Mouse (Mus musculus) T-helper 1 cell (primary cell): ENCODE measurements around the gene Fgfr2.

Source experiments
- in situ Hi-C: fragments of 300-600 bp; cut with MboI, MseI; formaldehyde crosslinking; loops from one replicate; pipeline ENCODE4 v1.15.1; 2025; ENCODE audit warnings: high pct_unique_total_duplicates

Gene Fgfr2

DNA sequence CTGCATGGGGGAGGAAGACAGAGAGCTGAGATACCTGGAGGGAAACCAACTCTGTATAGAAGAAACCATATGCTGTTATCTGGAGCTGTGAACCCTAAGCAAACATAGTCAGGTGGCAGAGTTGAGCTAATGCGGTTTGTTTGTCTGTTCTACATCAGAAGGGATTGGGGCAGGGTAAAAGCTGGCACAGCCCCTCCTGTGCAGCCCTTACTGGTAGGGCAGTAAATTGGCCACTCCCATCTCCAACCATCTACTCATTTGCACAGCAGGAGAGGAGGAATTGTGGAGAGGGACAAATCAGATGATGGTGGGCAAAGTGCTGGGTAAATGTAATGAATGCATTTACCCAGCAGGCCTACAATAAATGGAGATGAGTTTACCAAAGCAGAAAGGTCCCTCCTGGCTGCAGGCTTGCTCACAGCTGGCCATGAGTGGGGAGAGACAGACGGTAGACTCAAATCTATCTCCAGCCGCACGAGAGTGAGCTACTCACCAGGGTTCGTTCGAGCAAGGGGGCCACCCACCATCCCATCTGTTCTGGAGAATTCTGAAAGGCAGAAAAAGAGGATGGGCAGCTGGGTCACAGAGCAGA is 1091.1 kb downstream of the Fgfr2 start:
- in situ Hi-C loops = no loop called here

DNA sequence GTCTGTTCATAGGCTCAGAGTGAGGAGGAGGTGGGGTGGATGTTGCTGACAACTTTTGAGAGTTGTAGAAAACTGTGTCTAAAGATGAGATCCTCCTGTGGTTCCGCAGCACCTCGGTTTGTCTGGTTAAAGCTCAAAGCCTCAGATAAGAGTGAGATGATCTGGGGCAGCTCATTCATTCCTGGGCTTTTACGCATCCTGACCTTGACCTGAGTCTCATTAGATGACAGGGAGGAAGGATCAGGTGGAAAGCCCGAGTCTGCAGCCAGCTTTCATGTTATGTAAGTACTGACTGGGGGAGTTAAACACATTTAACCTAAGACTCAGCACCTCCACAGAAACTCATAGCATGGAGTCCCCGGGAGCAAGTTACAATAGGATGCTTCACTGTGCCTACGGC is 1096.5 kb downstream of the Fgfr2 start:
- in situ Hi-C loops = no loop called here

DNA sequence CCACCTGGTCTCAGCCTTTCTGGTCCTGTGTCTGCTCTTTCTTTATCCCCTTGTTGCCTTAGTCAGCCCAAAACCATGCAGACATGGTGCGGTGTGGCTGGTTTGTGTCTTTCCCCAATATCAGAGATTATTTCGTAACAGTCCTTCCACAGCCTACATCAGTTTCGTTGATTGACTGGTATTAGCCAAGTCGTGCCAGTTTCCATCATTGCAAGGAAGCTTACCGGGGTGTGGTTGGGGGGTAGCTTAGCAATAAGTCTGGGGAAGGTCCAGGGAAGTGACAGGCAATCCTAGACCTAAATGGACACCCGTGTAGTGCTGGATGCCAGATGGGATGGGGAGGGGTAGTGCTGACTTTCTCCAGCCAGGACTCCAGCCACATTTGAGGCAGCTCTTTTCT is 1097.6 kb downstream of the Fgfr2 start:
- in situ Hi-C loops = no loop called here

DNA sequence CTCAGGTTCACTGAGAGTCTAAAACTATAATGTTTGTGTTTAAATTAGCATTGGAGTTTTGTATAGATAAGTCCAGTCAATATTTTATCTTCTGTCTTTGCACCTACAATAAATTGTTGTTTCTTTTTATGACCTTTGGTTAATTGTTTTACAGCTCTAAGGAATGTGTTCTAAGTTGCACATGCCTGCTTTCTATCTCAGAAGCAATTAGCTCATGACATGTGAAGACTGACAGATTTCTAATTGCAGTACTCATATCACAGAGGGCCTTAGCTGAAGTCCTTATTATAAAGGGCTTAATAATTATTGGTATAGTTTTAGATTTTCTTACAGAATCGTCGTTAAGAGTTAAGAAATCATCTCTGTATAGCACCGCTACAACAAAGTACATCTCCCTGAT is 1107.2 kb downstream of the Fgfr2 start:
- in situ Hi-C loops = loop anchor here (5.0 kb wide), 1 partner anchor 426 kb away; no protein-coding TSS in a partner anchor

DNA sequence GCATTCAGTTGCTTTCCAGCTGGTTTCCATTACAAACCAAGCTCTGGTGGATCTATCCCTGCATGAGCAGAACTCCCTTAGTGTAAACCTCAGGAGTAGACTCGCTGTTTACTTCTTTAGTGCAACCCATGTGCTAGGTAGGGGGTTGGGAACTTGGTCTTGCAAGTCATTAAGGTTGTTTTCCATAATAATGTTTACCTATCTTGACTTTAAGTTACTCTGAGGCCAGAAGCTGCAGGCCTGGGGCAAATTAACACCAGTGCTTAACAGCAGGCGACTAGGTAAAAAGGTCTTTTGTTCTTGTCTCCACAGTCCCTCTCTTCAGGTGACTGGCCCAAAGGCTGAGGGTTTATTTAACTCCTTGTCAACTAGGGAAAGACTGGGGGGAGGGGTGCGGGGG is 1108.0 kb downstream of the Fgfr2 start:
- in situ Hi-C loops = loop anchor here (5.0 kb wide), 1 partner anchor 427 kb away; no protein-coding TSS in a partner anchor

DNA sequence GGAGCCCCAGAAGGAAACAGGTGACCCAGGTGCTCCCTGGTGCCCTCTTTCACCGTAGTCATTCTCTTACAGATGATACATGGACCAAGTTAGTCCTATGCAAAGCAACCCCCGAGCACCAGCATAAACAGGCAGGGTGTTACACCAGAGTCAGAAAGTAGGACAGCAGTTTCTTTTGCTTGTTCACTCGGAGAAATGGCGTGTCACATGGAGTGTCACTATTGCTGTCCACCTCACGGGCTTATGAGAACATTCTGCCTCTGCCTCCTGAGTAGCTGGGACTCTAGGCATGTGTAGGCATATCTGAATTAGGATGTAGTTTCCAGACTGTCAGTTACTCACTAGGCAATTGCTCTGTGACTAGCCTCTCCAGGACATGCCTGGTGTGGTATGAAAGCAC is 1109.2 kb downstream of the Fgfr2 start:
- in situ Hi-C loops = no loop called here

DNA sequence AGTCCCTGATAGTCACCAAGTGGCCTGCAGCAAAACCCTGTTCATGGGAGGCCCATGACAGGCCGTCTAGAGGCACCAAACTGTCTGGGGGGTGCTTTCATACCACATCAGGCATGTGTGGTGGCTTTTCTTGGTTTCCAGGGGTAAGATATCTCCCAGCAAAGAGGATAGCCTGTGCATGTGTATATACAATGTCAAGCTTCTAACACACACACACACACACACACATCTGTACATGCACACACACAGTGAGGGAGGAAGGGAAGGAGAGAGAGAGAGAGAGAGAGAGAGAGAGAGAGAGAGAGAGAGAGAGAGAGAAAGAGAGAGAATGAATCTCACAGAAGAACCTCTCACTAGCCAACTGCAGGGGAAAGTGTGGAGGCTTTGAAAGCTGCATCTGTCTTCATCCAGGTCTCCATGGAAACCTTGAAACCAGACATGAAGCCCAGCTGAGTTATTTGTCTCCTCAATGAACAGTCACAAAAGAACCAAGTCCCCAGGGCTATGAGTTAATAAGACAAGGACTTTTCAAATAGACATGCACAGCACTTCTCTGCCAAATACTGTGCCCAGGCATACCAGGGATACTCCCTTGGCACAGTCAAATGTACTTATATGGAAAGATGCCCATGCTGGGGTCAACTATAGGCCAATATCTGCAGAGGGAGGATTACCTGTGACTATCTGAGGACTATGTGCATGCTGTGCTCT is 1110.0 kb downstream of the Fgfr2 start:
- in situ Hi-C loops = no loop called here

DNA sequence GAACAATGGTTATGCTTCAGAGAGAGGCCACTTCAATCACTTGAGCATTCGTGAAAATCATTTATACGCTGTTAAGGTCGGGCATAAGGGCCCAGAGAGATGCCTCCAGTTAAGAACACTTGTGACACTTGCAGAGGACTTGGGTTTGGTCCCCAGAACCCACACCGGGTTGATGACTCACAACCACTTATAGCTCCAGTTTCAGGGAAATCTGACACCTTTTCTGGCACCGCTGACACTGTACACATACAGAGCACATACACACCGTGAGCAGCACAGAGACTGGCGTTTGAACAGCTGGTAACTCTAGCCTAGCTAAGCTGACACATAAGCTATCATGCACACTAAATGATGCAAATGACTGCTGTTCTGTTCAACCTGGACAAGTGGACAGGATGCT is 1114.1 kb downstream of the Fgfr2 start:
- in situ Hi-C loops = no loop called here

DNA sequence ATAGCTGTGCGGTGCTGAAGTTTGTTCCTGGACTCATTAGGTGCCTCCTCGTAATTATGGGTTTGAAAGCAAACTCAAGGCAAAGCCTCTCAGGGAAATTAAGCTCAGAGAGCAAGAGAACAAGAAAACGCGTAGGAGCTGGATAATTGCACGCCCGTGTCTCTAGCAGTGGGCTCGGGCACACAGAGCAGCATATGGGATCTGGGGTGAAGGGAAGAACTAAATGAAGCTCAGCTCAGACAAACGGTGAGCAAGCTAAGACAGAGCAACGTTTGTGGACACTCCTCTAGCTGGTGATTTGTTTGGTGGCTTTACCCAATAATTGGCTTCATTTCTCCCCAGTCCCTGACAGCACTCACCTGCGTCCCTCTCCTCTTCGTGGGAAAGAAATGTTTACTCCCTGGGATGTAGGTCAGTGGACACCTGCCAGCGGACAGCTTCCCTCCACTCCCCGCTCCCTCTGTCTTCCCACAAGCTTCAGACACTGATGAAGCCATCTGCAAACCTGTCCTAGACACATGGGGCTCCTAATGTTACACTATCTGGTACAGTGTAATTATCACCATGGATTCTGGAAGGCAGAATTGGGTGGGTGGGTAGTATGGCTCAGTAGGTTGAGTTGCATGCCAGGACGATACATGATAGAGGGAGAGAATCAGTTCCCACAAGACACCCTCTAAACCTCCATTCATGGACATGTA is 1117.0 kb downstream of the Fgfr2 start:
- in situ Hi-C loops = no loop called here

DNA sequence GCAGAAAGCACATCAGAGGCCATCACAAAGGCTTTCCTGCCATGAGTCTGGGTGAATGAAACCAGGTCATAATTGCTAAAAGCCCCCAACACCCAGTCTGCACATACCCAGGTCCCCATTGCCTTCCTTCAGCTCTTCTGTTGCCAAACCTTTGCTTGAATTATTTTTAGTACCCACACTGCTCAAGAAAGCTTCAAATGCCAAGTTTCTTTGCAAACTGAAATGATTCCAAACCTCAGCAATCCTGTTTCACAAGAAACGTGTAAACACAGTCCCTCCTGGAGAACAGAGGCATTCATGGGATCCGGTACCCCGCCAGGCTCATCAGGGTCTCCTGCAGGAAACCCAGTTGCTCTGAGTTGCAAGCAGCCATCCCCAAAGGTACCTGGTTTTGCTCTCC is 1130.3 kb downstream of the Fgfr2 start:
- in situ Hi-C loops = no loop called here

DNA sequence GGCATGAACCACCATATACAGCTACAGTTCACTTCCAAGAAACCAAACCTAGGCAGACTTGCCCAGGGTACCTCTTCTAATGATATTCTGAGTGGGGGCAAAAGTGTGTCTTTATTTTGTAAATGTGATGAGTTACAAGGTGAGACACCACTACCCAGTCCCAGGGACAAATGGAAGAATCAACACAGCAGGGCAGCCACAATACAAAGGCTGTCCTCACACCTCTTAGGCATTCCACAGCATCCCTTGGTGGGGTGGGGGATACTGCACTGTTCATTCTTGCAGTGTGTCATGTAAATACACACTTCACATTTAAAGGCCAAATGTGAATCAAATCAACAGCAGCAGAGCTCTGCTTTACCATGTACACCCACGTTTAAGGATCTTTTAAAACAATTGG is 1130.9 kb downstream of the Fgfr2 start:
- in situ Hi-C loops = no loop called here

DNA sequence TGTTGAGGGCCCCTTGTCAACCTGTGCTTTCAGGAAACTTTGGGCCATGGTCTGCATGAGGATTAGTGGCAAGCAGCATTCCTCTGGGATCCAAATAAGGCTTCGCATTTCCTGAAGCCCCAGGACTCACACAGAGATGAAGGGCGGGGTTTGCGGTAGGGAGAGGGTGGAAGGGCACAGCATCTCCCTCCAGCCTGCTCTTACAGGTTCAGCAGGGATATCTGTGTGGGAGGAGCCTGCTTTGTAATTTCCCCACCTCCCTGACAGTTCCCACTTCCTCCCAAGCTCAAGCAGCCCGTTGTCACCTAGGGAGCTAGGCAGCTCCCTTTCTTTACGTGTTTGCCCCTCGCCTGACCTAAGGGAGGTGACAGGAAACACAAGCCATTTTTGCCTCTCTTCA is 1134.1 kb downstream of the Fgfr2 start:
- in situ Hi-C loops = no loop called here

DNA sequence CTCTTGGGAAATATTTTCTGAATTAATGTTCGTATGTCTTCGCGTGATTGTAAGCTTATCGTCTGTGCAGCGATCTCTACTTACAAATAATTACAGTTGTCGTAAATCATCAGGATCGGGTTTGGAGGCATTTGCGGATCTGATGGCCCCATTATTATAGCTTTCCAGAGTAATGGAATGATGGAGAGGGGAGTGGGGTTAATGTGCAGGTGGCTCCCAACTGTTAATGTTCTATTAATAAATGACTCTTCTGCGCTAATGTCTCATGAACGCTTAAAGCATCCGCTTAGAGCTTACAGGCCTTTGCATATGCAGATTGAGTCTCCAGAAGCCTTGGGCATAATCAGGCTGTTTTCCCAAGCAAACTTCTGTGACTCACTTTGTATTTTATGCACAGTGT is 1144.5 kb downstream of the Fgfr2 start:
- in situ Hi-C loops = no loop called here

DNA sequence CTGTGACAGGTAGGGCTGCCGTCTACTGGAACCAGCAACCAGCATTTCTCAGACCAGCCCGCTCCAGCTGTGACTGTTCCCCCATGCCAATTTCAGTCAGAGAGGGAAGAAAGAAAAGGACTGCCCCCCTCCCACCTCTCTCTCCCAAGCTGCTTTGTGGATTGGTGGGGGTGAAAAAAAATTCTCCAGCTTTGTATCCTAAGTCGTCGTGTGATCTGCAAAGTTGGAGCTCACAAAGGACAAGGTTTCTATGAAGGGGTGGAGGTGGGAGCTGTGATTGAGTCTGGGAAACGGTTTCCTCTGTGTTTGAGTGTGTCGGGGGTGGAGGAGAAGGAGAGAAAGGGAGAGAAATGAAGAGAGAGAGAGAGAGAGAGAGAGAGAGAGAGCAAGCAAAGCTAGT is 1147.3 kb downstream of the Fgfr2 start:
- in situ Hi-C loops = no loop called here

DNA sequence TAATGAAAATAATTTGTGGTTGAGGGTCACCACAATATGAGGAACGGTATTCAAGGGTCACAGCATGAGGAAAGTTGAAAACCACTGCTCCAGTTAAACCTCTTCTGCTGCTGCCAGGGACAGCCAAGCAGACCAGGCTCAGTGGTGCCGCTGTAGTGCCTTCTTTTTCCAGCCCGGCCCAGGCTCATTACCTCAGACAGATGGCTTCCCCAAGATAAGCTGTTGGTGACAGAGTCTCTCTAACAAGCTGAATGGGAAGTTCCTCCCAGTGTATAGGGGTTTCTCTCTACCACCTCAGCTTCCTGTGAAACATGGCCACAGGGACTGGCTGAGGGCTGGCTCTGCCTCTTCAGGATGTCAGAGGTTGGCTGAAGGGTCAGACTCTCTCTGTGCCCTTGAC is 1152.9 kb downstream of the Fgfr2 start:
- in situ Hi-C loops = no loop called here

DNA sequence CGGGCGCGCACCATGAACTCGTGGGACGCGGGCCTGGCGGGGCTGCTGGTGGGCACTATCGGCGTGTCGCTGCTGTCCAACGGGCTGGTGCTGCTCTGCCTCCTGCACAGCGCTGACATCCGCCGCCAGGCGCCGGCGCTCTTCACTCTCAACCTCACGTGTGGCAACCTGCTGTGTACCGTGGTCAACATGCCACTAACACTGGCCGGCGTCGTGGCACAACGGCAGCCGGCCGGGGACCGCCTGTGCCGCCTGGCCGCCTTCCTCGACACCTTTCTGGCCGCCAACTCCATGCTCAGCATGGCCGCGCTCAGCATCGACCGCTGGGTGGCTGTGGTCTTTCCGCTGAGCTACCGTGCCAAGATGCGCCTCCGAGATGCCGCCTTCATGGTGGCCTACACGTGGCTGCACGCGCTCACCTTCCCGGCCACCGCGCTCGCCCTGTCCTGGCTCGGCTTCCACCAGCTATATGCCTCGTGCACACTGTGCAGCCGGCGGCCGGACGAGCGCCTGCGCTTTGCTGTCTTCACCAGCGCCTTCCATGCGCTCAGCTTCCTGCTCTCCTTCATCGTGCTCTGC is 1156.1 kb downstream of the Fgfr2 start:
- in situ Hi-C loops = no loop called here

DNA sequence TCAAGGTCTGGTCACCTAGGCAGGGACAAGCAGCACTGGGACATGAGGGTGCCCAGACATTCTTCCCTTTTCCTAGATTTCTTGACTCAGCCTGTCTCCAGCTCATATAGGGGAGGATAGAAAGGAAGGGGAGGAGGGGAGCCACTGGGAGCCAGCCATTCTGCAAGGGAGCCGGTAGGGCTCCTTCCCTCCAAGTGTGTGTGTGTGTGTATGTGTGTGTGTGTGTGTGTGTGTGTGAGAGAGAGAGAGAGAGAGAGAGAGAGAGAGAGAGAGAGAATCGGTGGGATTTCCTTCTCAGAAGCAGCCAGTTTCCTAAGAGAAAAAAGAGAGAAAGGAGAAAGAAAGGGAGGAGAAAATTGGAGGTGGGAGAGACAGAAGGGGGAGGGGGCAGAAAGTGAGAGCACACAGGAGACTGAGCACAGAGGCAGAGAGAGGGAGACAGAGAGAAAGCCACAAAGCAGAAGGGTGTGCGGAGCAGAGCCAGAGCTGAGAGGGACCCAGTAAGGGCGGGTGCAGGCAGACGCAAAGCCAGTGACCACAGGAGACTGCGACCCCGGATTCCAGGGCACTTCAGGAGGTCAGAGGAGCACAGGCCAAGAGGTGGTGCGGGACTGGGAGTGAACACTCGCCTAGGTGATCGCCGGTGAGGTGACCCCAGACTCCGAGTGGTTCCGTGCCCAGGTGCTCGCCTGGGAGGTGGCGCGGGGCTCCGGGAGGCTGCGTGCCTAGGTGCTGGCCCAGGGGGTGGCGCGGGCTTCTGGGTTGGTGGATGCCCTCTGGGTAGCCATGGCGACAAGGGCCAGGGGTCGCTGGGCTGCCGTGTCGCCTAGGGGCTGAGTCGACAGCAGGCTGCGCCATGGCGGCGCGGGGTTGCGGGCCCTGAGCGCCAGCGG is 1156.9 kb downstream of the Fgfr2 start, which contains the start of gene Gpr26:
Gene Gpr26, plus strand, starts transcription at position 438 of the 893 bp plus-strand sequence.
- in situ Hi-C loops = no loop called here

DNA sequence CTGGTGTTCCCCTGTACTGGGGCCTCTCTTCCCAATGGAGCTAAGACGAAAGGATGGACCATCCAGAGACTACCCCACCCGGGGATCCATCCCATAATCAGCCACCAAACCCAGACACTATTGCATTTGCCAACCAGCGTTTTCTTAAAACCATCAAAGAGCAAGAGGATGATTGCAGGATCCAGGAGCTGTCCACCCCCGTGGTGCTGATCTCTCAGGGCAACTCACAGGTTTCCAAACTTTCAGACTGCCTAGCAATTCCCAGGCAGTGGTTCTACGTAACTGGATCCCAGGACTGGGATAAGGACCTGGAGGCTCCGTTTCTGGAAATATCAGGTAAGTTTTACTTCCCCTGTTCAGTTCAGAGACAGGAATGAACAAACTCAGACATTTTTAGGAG is 1162.6 kb downstream of the Fgfr2 start:
- in situ Hi-C loops = no loop called here

DNA sequence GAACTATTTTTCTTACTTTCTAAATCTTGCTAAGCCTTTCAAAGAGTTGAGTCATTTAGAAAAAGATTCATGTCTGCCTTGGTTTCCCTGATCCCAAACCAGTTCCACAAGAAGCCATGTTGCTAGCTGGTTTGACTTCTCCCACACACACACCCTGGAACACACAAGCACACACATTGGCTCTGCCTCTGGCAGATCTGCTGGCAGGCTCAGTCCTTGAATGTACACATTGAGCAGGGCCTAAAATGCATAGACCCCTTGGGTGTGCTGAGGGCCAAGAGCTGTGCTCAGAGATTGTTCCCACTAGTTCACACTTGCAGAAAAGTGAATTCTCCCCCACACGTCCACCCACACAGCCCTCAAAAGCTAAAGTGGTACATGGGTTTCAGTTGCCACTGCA is 1164.4 kb downstream of the Fgfr2 start:
- in situ Hi-C loops = no loop called here

DNA sequence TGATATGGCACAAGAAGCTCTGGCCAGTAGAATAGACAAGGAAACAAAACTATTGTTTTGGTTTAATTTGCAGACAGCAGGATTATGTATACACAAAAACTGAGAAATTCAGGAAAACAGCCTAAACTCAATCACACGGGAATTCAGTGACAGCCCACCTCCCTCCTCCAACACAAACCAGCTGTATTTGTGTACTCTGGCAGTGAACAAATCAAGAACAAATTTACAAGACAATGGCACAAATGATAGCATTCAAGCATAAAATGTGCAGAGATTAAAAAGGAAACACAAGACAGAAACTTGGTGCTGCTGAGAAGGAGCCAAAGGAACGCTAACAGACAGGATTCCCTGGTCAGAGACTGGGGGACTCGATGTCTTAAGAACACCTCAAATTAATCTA is 1169.7 kb downstream of the Fgfr2 start:
- in situ Hi-C loops = no loop called here

DNA sequence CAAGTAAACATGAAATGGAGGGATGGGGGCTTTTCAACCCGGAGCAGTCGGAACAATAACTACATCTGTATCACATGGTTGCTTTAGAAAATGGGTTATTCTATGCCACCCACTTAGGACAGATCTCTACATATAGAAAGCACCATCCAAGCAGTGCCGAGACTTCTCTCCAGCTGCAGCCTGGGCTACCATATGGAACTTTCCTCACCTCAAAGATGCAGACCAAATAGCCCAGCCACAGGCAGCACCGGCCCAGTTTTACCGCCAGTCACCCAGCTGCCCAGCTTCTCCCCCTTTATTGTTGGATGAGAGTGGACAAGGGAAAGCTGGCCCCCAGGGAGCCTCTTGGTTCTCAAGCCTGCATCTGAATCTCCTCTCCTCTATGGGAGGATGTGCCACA is 1172.0 kb downstream of the Fgfr2 start:
- in situ Hi-C loops = no loop called here

DNA sequence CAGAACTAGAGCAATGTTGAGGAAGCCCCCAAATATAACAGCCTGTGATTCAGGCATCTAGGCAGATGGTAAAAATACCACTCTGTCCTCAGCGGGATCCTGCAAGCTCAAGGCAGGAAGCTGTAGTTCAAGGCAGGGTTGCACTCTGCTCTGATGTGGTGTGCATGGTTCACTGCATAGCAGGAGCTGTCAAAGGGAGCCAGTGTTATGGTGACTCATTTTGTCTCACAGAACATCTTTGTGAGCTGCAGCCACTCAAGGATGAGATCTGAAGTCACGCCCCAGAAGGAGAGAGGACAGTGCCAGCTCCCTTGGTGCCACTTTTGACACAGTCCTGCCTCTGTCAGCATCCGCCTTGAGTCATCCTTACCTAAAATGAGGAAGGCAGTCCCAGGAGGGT is 1185.5 kb downstream of the Fgfr2 start:
- in situ Hi-C loops = no loop called here
